Mouse (Mus musculus) layer of hippocampus, adult 9-10 months (tissue): ENCODE measurements around the gene Ace2.

ENCODE experiments used
- DNase-seq: peaks from one replicate; pipeline ENCODE4 v3.0.0; 2022; ENCODE audit warnings: low spot score

The Ace2 gene

GRCm38 (mm10) chrX:164179746-164180145 is 40.6 kb downstream of the Ace2 start:
- peak; percentile 65 for DNase-seq

- DNase-seq = peak; percentile 47
Observed at GRCm38 (mm10) chrX:164183844-164184243, 44.7 kb downstream of the Ace2 start.

GRCm38 (mm10) chrX:164189880-164190279 is 50.7 kb downstream of the Ace2 start:
- no peak for DNase-seq

DNA sequence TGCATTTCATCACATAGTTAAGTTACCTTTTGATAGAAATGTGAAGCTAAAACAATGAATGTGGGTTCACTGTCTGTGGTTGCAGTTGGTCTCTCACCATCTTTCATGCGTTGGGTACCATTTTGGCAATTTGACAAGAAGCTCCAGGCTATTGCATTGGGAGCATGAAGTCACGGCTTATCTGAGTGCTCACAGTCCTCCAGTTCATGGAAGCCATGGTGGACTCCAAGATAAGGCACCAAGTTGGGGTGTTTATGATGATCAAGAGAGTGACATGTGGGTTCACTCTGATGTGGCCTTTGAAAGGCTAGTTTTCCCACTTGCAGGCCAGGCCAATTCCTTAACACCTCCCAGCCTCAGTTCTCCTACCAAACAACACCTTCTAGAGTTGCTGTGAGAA is 58.5 kb downstream of the Ace2 start:
- DNase-seq = no peak

- no peak for DNase-seq
Observed at GRCm38 (mm10) chrX:164200547-164200946, 61.4 kb downstream of the Ace2 start.

DNA sequence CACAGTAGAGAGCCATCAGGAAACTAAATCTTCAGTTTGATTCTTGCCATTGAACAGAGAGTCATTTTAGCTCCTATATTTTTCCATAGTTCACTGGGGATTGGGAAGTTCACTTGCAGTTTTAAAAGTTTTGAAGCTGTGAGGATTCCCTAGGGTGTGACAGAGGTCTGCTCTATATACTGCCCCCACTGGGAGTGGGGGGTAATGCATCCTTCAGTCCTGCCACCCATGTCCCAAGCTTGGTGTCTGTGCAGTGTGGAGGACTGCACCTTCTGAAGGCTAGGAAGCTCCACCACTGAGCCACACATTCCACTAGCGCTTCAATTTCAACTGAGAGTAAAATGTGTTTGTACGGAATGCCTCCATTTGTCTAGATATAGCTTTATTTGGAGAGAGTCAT is 82.9 kb downstream of the Ace2 start:
- no peak for DNase-seq

DNA sequence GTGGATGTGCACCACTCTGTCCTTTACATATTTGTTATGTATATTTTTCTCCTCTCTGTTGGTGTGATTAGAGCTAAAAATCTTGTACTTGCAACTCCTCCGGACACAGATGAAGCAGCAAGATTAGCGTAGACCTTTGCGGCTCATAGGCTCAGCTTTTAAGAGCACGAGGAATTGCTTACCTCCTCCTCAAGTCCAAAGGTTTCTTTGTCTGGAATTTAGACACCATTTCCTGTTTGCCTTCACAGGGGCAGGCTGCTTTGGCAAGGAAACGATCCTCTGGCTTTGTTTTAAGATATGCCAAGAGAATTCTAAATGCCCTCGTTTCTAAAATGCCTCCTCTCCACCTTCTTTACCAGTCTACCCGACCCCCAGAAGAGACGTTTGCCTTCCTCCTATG is 94.2 kb downstream of the Ace2 start:
- DNase-seq = no peak
